Mouse (Mus musculus): ENCODE data around the gene Hlf. TPM values are rescaled to one million over a fixed set of nuclear protein-coding genes. Genes with fewer than 3 reads are reported as not detected.

Hlf gene
- polyA plus RNA-seq, 1 experiment from 2014 or later: 3.4 TPM

- 80% methylated on average over 7 of the region's 7 CpGs for WGBS
- Histone ChIP-seq H3K4me2 (ENCODE audit: low read length) (no peak overlapping the region), H3K4me3 (replicated peaks; ENCODE audit: low read depth, low read length) (no peak overlapping the region), H3K27ac (replicated peaks; ENCODE audit: low read depth, low read length) (no peak overlapping the region), H3K9me3 (ENCODE audit: control insufficient read depth, low read length) (no peaks in the 10 kb centered on the region), H3K36me3 (ENCODE audit: control insufficient read depth, insufficient read depth, low read length) (no peaks in the 10 kb centered on the region), H3K27me3 (ENCODE audit: control insufficient read depth, insufficient read depth, low read length) (no peaks in the 10 kb centered on the region), H3K4me1 (ENCODE audit: control insufficient read depth, insufficient read depth, low read length) (peaks cover 6% of the 10 kb centered on the region), H3K9ac (replicated peaks; ENCODE audit: low read length) (no peak overlapping the region)
- ATAC-seq (ENCODE audit: low FRiP score, low TSS enrichment) (no peak), DNase-seq (no peak)
Observed at GRCm38 (mm10) chr11:90364865-90365264, 25.8 kb downstream of the Hlf start.

- Histone ChIP-seq H3K4me1 (ENCODE audit: control insufficient read depth, insufficient read depth, low read length) (no peaks in the 10 kb centered on the region), H3K27me3 (ENCODE audit: control insufficient read depth, insufficient read depth, low read length) (no peaks in the 10 kb centered on the region), H3K9me3 (ENCODE audit: control insufficient read depth, low read length) (no peaks in the 10 kb centered on the region), H3K4me3 (replicated peaks; ENCODE audit: low read depth, low read length) (no peak overlapping the region), H3K36me3 (ENCODE audit: control insufficient read depth, insufficient read depth, low read length) (no peaks in the 10 kb centered on the region), H3K9ac (replicated peaks; ENCODE audit: low read length) (no peak overlapping the region), H3K4me2 (ENCODE audit: low read length) (no peak overlapping the region), H3K27ac (replicated peaks; ENCODE audit: low read depth, low read length) (no peak overlapping the region)
- 76% methylated on average over 10 of the region's 10 CpGs for WGBS
- ATAC-seq (ENCODE audit: low FRiP score, low TSS enrichment) (no peak), DNase-seq (no peak)
Observed at GRCm38 (mm10) chr11:90363821-90364497, 26.7 kb downstream of the Hlf start.

GRCm38 (mm10) chr11:90363406-90363805, 27.3 kb downstream of the Hlf start:
- ATAC-seq (ENCODE audit: low FRiP score, low TSS enrichment) (no peak), DNase-seq (peak; percentile 49)
- H3K36me3 ChIP-seq (ENCODE audit: control insufficient read depth, insufficient read depth, low read length): no peaks in the 10 kb centered on the region
- 41% methylated on average over 3 of the region's 3 CpGs for whole genome bisulfite sequencing
- H3K27ac ChIP-seq (replicated peaks; ENCODE audit: low read depth, low read length): no peak overlapping the region
- H3K4me3 ChIP-seq (replicated peaks; ENCODE audit: low read depth, low read length): no peak overlapping the region
- H3K4me2 ChIP-seq (ENCODE audit: low read length): no peak overlapping the region
- H3K9me3 ChIP-seq (ENCODE audit: control insufficient read depth, low read length): no peaks in the 10 kb centered on the region
- H3K9ac ChIP-seq (replicated peaks; ENCODE audit: low read length): no peak overlapping the region
- no peaks in the 10 kb centered on the region for H3K4me1 ChIP-seq (ENCODE audit: control insufficient read depth, insufficient read depth, low read length)
- no peaks in the 10 kb centered on the region for H3K27me3 ChIP-seq (ENCODE audit: control insufficient read depth, insufficient read depth, low read length)

- no peak overlapping the region for H3K4me3 ChIP-seq (replicated peaks; ENCODE audit: low read depth, low read length)
- DNase-seq (no peak), ATAC-seq (ENCODE audit: low FRiP score, low TSS enrichment) (no peak)
- peaks cover 8% of the 10 kb centered on the region; the same call in 1 of the 2 replicates for H3K4me1 ChIP-seq (ENCODE audit: control insufficient read depth, insufficient read depth, low read length)
- no peaks in the 10 kb centered on the region for H3K9me3 ChIP-seq (ENCODE audit: control insufficient read depth, low read length)
- H3K36me3 ChIP-seq (ENCODE audit: control insufficient read depth, insufficient read depth, low read length): no peaks in the 10 kb centered on the region
- no peak overlapping the region for H3K27ac ChIP-seq (replicated peaks; ENCODE audit: low read depth, low read length)
- no peaks in the 10 kb centered on the region for H3K27me3 ChIP-seq (ENCODE audit: control insufficient read depth, insufficient read depth, low read length)
- no peak overlapping the region for H3K4me2 ChIP-seq (ENCODE audit: low read length)
- no peak overlapping the region for H3K9ac ChIP-seq (replicated peaks; ENCODE audit: low read length)
- WGBS: 96% methylated on average over 5 of the region's 5 CpGs
Observed at GRCm38 (mm10) chr11:90360536-90360935, 30.2 kb downstream of the Hlf start.

- Histone ChIP-seq H3K36me3 (ENCODE audit: control insufficient read depth, insufficient read depth, low read length) (no peaks in the 10 kb centered on the region), H3K4me2 (ENCODE audit: low read length) (no peak overlapping the region), H3K4me1 (ENCODE audit: control insufficient read depth, insufficient read depth, low read length) (peaks cover 8% of the 10 kb centered on the region; the same call in 1 of the 2 replicates), H3K9ac (replicated peaks; ENCODE audit: low read length) (no peak overlapping the region), H3K27ac (replicated peaks; ENCODE audit: low read depth, low read length) (no peak overlapping the region), H3K27me3 (ENCODE audit: control insufficient read depth, insufficient read depth, low read length) (no peaks in the 10 kb centered on the region), H3K9me3 (ENCODE audit: control insufficient read depth, low read length) (no peaks in the 10 kb centered on the region), H3K4me3 (replicated peaks; ENCODE audit: low read depth, low read length) (no peak overlapping the region)
- DNase-seq: no peak
- ATAC-seq (ENCODE audit: low FRiP score, low TSS enrichment): no peak
- 83% methylated on average over 8 of the region's 8 CpGs for WGBS
Observed at GRCm38 (mm10) chr11:90358063-90358462, 32.6 kb downstream of the Hlf start.

GRCm38 (mm10) chr11:90357371-90357770, 33.3 kb downstream of the Hlf start:
- Histone ChIP-seq H3K36me3 (ENCODE audit: control insufficient read depth, insufficient read depth, low read length) (no peaks in the 10 kb centered on the region), H3K9ac (replicated peaks; ENCODE audit: low read length) (no peak overlapping the region), H3K27ac (replicated peaks; ENCODE audit: low read depth, low read length) (no peak overlapping the region), H3K4me3 (replicated peaks; ENCODE audit: low read depth, low read length) (no peak overlapping the region), H3K4me2 (ENCODE audit: low read length) (no peak overlapping the region), H3K27me3 (ENCODE audit: control insufficient read depth, insufficient read depth, low read length) (no peaks in the 10 kb centered on the region), H3K4me1 (ENCODE audit: control insufficient read depth, insufficient read depth, low read length) (peaks cover 8% of the 10 kb centered on the region; the same call in 1 of the 2 replicates), H3K9me3 (ENCODE audit: control insufficient read depth, low read length) (no peaks in the 10 kb centered on the region)
- 89% methylated on average over 7 of the region's 7 CpGs for whole genome bisulfite sequencing
- DNase-seq (no peak), ATAC-seq (ENCODE audit: low FRiP score, low TSS enrichment) (no peak)

- no peaks in the 10 kb centered on the region for H3K36me3 ChIP-seq (ENCODE audit: control insufficient read depth, insufficient read depth, low read length)
- DNase-seq: no peak
Observed at GRCm38 (mm10) chr11:90356495-90357304, 34.0 kb downstream of the Hlf start.

GRCm38 (mm10) chr11:90356036-90356435, 34.7 kb downstream of the Hlf start:
- Histone ChIP-seq H3K4me1 (ENCODE audit: control insufficient read depth, insufficient read depth, low read length) (peaks cover 8% of the 10 kb centered on the region; the same call in 1 of the 2 replicates), H3K27ac (replicated peaks; ENCODE audit: low read depth, low read length) (no peak overlapping the region), H3K4me2 (ENCODE audit: low read length) (no peak overlapping the region), H3K27me3 (ENCODE audit: control insufficient read depth, insufficient read depth, low read length) (no peaks in the 10 kb centered on the region), H3K9me3 (ENCODE audit: control insufficient read depth, low read length) (no peaks in the 10 kb centered on the region), H3K4me3 (replicated peaks; ENCODE audit: low read depth, low read length) (no peak overlapping the region), H3K36me3 (ENCODE audit: control insufficient read depth, insufficient read depth, low read length) (no peaks in the 10 kb centered on the region), H3K9ac (replicated peaks; ENCODE audit: low read length) (no peak overlapping the region)
- no peak for ATAC-seq (ENCODE audit: low FRiP score, low TSS enrichment)
- DNase-seq: no peak
- WGBS: 20% methylated on average over 3 of the region's 3 CpGs

More at GRCm38 (mm10) chr11:90356495-90357304, 34.0 kb downstream of the Hlf start:
- Histone ChIP-seq H3K9ac (replicated peaks; ENCODE audit: low read length) (no peak overlapping the region), H3K4me2 (ENCODE audit: low read length) (no peak overlapping the region), H3K4me3 (replicated peaks; ENCODE audit: low read depth, low read length) (no peak overlapping the region), H3K27me3 (ENCODE audit: control insufficient read depth, insufficient read depth, low read length) (no peaks in the 10 kb centered on the region), H3K9me3 (ENCODE audit: control insufficient read depth, low read length) (no peaks in the 10 kb centered on the region), H3K4me1 (ENCODE audit: control insufficient read depth, insufficient read depth, low read length) (peaks cover 8% of the 10 kb centered on the region; the same call in 1 of the 2 replicates), H3K27ac (replicated peaks; ENCODE audit: low read depth, low read length) (no peak overlapping the region)
- WGBS: 41% methylated on average over 8 of the region's 9 CpGs
- no peak for ATAC-seq (ENCODE audit: low FRiP score, low TSS enrichment)

All from midbrain, embryonic 14.5 days (tissue).